In genomic region chr8:108717545-108717944, GRCm38 (mm10) we compare ENCODE assay signal across 8 mouse cellular contexts.
DNase-seq lines count a peak whose midpoint lies in the region; ATAC-seq lines count a peak whose summit lies in the region.

No protein-coding gene starts in this region.

- H3K4me1 ChIP-seq in heart, embryonic 12.5 days (replicated peaks): peaks cover 79% of the 10 kb centered on the region
- peaks cover 27% of the 10 kb centered on the region for H3K4me1 ChIP-seq in embryonic facial prominence, embryonic 11.5 days (ENCODE audit: control insufficient read depth, insufficient read depth, low read length)
- H3K4me1 ChIP-seq in hindbrain, embryonic 13.5 days (replicated peaks): peaks cover 90% of the 10 kb centered on the region
- peaks cover 90% of the 10 kb centered on the region for H3K4me1 ChIP-seq in midbrain, embryonic 15.5 days

- no peaks in the 10 kb centered on the region for H3K27me3 ChIP-seq in heart, embryonic 12.5 days (replicated peaks)
- H3K27me3 ChIP-seq in embryonic facial prominence, embryonic 11.5 days (ENCODE audit: control insufficient read depth, insufficient read depth, low read length): no peaks in the 10 kb centered on the region
- H3K27me3 ChIP-seq in hindbrain, embryonic 13.5 days: peaks cover 77% of the 10 kb centered on the region
- H3K27me3 ChIP-seq in midbrain, embryonic 15.5 days (replicated peaks): no peaks in the 10 kb centered on the region

- no peak overlapping the region for H3K27ac ChIP-seq in heart, embryonic 12.5 days (ENCODE audit: poor library complexity, severe bottlenecking)
- no peak overlapping the region for H3K27ac ChIP-seq in embryonic facial prominence, embryonic 11.5 days (replicated peaks; ENCODE audit: low read depth, low read length)
- peak overlapping the region; percentile 100; the same call in 1 of the 2 replicates for H3K27ac ChIP-seq in hindbrain, embryonic 13.5 days
- peak overlapping the region; percentile 100; the same call in 1 of the 2 replicates for H3K27ac ChIP-seq in midbrain, embryonic 15.5 days

- H3K36me3 ChIP-seq in heart, embryonic 12.5 days: no peaks in the 10 kb centered on the region
- H3K36me3 ChIP-seq in embryonic facial prominence, embryonic 11.5 days (replicated peaks; ENCODE audit: control insufficient read depth, insufficient read depth, low read depth, low read length): no peaks in the 10 kb centered on the region
- no peaks in the 10 kb centered on the region for H3K36me3 ChIP-seq in hindbrain, embryonic 13.5 days
- no peaks in the 10 kb centered on the region for H3K36me3 ChIP-seq in midbrain, embryonic 15.5 days (replicated peaks)

- H3K4me2 ChIP-seq in heart, embryonic 12.5 days: peak overlapping the region; percentile 41; the same call in 1 of the 2 replicates
- H3K4me2 ChIP-seq in embryonic facial prominence, embryonic 11.5 days (ENCODE audit: low read depth, low read length): peak overlapping the region; percentile 22
- H3K4me2 ChIP-seq in hindbrain, embryonic 13.5 days: peak overlapping the region; percentile 93
- peak overlapping the region; percentile 91 for H3K4me2 ChIP-seq in midbrain, embryonic 15.5 days

- DNase-seq in heart, postnatal 14 days: no peak
- no peak for DNase-seq in embryonic facial prominence, embryonic 11.5 days (ENCODE audit: low spot score)
- DNase-seq in cerebellum, adult 11-12 months: no peak
- no peak for DNase-seq in yolk sac, embryonic 10.5 days (ENCODE audit: low spot score)
- no peak for DNase-seq in urinary bladder, postnatal 25 days (ENCODE audit: low spot score)

- intact Hi-C loops in heart, postnatal 14 days (cut with DNase I): no loop called here

- no peak overlapping the region for H3K4me3 ChIP-seq in heart, embryonic 12.5 days
- H3K4me3 ChIP-seq in embryonic facial prominence, embryonic 11.5 days (ENCODE audit: low read depth, low read length): peak overlapping the region; percentile 9; the same call in 1 of the 2 replicates
- H3K4me3 ChIP-seq in hindbrain, embryonic 13.5 days: peak overlapping the region; percentile 80
- H3K4me3 ChIP-seq in midbrain, embryonic 15.5 days: peak overlapping the region; percentile 82

- WGBS in heart, embryonic 12.5 days: 51% methylated on average over 8 of the region's 8 CpGs
- WGBS in embryonic facial prominence, embryonic 11.5 days: 31% methylated on average over 8 of the region's 8 CpGs
- WGBS in hindbrain, embryonic 13.5 days: 28% methylated on average over 8 of the region's 8 CpGs
- WGBS in midbrain, embryonic 15.5 days: 24% methylated on average over 8 of the region's 8 CpGs

- ATAC-seq in heart, embryonic 12.5 days (ENCODE audit: insufficient number of reproducible peaks, low FRiP score): no peak
- no peak for ATAC-seq in embryonic facial prominence, embryonic 11.5 days (replicated peaks; ENCODE audit: insufficient number of reproducible peaks, low FRiP score, low TSS enrichment, low read depth)
- ATAC-seq in hindbrain, embryonic 13.5 days (ENCODE audit: low FRiP score): no peak
- no peak for ATAC-seq in midbrain, embryonic 15.5 days (replicated peaks)

- no peaks in the 10 kb centered on the region for H3K9me3 ChIP-seq in heart, embryonic 12.5 days (replicated peaks)
- no peaks in the 10 kb centered on the region for H3K9me3 ChIP-seq in embryonic facial prominence, embryonic 11.5 days (replicated peaks; ENCODE audit: control insufficient read depth, low read length)
- no peaks in the 10 kb centered on the region for H3K9me3 ChIP-seq in hindbrain, embryonic 13.5 days
- no peaks in the 10 kb centered on the region for H3K9me3 ChIP-seq in midbrain, embryonic 15.5 days

- H3K9ac ChIP-seq in heart, embryonic 12.5 days: no peak overlapping the region
- H3K9ac ChIP-seq in embryonic facial prominence, embryonic 11.5 days (replicated peaks; ENCODE audit: low read length): peak overlapping the region; percentile 32
- peak overlapping the region; percentile 99 for H3K9ac ChIP-seq in hindbrain, embryonic 13.5 days
- H3K9ac ChIP-seq in midbrain, embryonic 15.5 days: peak overlapping the region; percentile 79; the same call in 1 of the 2 replicates

Comparison
In these comparisons a context has a peak if more than half of its experiments do, and no peak if none do; other contexts are left out.
1. H3K27ac ChIP-seq: peak in hindbrain, embryonic 13.5 days (single experiment) and midbrain, embryonic 15.5 days (single experiment); none in heart, embryonic 12.5 days (single experiment) and embryonic facial prominence, embryonic 11.5 days (single experiment).
2. H3K4me2 ChIP-seq: peak in every context shown above with its lines; median percentile 93 in hindbrain, embryonic 13.5 days; 91 in midbrain, embryonic 15.5 days; 41 in heart, embryonic 12.5 days; 22 in embryonic facial prominence, embryonic 11.5 days.